Mouse (Mus musculus) myocyte (in vitro differentiated cells): ENCODE measurements around the gene Msx3. TPM values are rescaled to one million over a fixed set of nuclear protein-coding genes. Genes with fewer than 3 reads are reported as not detected.

Experiments
- H3K27me3 ChIP-seq: one replicate; pipeline ENCODE4 v1.6.1; 2011; ENCODE audit not compliant: control insufficient read depth, insufficient read depth, insufficient read length
- H3K36me3 ChIP-seq: one replicate; pipeline ENCODE4 v1.6.1; 2011; ENCODE audit not compliant: control insufficient read depth, insufficient read depth
- H3K4me2 ChIP-seq: one replicate; pipeline ENCODE4 v1.6.1; 2011; ENCODE audit warnings: low read depth, control low read depth
- H3K4me3 ChIP-seq: one replicate; pipeline ENCODE4 v1.5.1; 2011; ENCODE audit warnings: mild to moderate bottlenecking, control low read depth, moderate library complexity
- H3K79me2 ChIP-seq: one replicate; pipeline ENCODE4 v1.6.1; 2011; ENCODE audit not compliant: control insufficient read depth, insufficient read depth
- H3ac ChIP-seq: one replicate; pipeline ENCODE4 v1.6.1; 2011; ENCODE audit not compliant: control insufficient read depth, insufficient read length
- CEBPB ChIP-seq: IDR thresholded peaks from 2 replicates; pipeline ENCODE4 v1.6.1; 2011; ENCODE audit warnings: mild to moderate bottlenecking, moderate library complexity; ENCODE audit not compliant: poor library complexity, insufficient read depth, severe bottlenecking
- E2F4 ChIP-seq: IDR thresholded peaks from one replicate; pipeline ENCODE4 v1.6.1; 2011; ENCODE audit warnings: mild to moderate bottlenecking, control low read depth, moderate library complexity; ENCODE audit not compliant: insufficient read depth
- MAX ChIP-seq: IDR thresholded peaks from one replicate; pipeline ENCODE4 v1.6.1; 2011; ENCODE audit warnings: low read depth, mild to moderate bottlenecking, control low read depth
- MYOD1 ChIP-seq, 3 experiments: IDR thresholded peaks; one replicate each; pipeline ENCODE4 v1.6.1; 2011; ENCODE audit warnings: control low read depth in 2 of 3, low read depth in 2 of 3, mild to moderate bottlenecking in 2 of 3, moderate library complexity in 1 of 3; ENCODE audit not compliant: insufficient read length in 2 of 3, control insufficient read depth in 1 of 3
- MYOG ChIP-seq, 3 experiments: IDR thresholded peaks; one replicate each; pipeline ENCODE4 v1.6.1; 2011; ENCODE audit warnings: control low read depth in 2 of 3, low read depth in 2 of 3, mild to moderate bottlenecking in 2 of 3; ENCODE audit not compliant: insufficient read length in 2 of 3, control insufficient read depth in 1 of 3, insufficient read depth in 1 of 3
- POLR2A ChIP-seq: IDR thresholded peaks from one replicate; pipeline ENCODE4 v1.6.1; 2011; ENCODE audit warnings: low read depth, mild to moderate bottlenecking, control low read depth, moderate library complexity; ENCODE audit not compliant: insufficient read length
- POLR2AphosphoS2 ChIP-seq: IDR thresholded peaks from one replicate; pipeline ENCODE4 v1.6.1; 2011; ENCODE audit warnings: low read depth, control low read depth; ENCODE audit not compliant: insufficient read length
- REST ChIP-seq: IDR thresholded peaks from one replicate; pipeline ENCODE4 v1.6.1; 2011; ENCODE audit warnings: mild to moderate bottlenecking, control low read depth, moderate library complexity; ENCODE audit not compliant: insufficient read depth, insufficient read length
- SRF ChIP-seq: IDR thresholded peaks from one replicate; pipeline ENCODE4 v1.6.1; 2011; ENCODE audit warnings: low read depth; ENCODE audit not compliant: control insufficient read depth, insufficient read length
- TCF12 ChIP-seq: IDR thresholded peaks from one replicate; pipeline ENCODE4 v1.6.1; 2011; ENCODE audit warnings: mild to moderate bottlenecking, control low read depth; ENCODE audit not compliant: poor library complexity, insufficient read depth, severe bottlenecking
- TCF3 ChIP-seq: IDR thresholded peaks from one replicate; pipeline ENCODE4 v1.6.1; 2011; ENCODE audit warnings: low read depth, control low read depth; ENCODE audit not compliant: insufficient read length
- USF1 ChIP-seq: IDR thresholded peaks from one replicate; pipeline ENCODE4 v1.6.1; 2011; ENCODE audit warnings: low read depth, mild to moderate bottlenecking, control low read depth, moderate library complexity
- polyA plus RNA-seq: library from polyadenylated mRNA; unstranded; fragments of >200 nt; fragmentation: generic; extraction: Trizol; gene quantifications from one replicate; pipeline ENCODE4 v1.2.1, GENCODE M21; 2012; ENCODE audit warnings: missing spikeins

Gene Msx3
- 0.05 TPM for polyA plus RNA-seq

- peak within 1 kb of the TSS; percentile 77 for H3K4me2 ChIP-seq
- H3K4me3 ChIP-seq: peak within 1 kb of the TSS; percentile 17
- peaks cover 41% of the 10 kb centered on the region for H3K27me3 ChIP-seq
- H3K36me3 ChIP-seq: no peaks in the 10 kb centered on the region
- TF ChIP-seq MAX: no peak
- H3K79me2 ChIP-seq: no peaks in the 10 kb centered on the region
- H3ac ChIP-seq: no peak within 1 kb of the TSS
Observed at GRCm38 (mm10) chr7:140048361-140049114, at the start of gene Msx3. TSS of gene Msx3 (minus strand) at chr7:140049089.

DNA sequence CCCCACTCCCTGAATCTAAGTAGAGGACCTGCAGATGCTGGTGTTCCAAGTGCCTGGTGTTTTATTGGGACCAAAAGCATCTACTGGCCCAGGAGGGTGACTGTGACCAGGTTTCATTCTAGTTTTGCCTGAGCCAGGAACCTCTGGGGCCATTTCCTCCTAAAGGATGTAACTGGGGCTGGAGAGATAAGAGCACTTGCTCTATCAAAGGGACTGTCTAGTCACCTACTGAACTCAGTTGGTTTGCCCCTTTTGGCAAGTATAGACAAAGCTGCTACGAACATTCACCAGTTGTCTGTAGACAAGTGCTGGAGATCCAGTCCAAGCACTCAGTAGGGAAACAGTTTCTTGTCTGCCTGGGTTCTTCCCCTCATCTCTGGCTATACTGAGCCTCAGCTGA, 49.6 kb upstream of the Msx3 start:
- H3ac ChIP-seq: no peak overlapping the region
- TF ChIP-seq USF1 (no peak), TCF3 (no peak), MAX (no peak), MYOG (IDR thresholded peaks at IDR 0.05; ENCODE audit: control insufficient read depth in 1 of 3, insufficient read depth in 1 of 3, insufficient read length in 2 of 3, low read depth in 2 of 3) (no peak), POLR2AphosphoS2 (no peak), POLR2A (no peak), TCF12 (no peak)
- no peaks in the 10 kb centered on the region for H3K79me2 ChIP-seq

GRCm38 (mm10) chr7:140096055-140096454, 47.2 kb upstream of the Msx3 start:
- Histone ChIP-seq H3K36me3 (no peaks in the 10 kb centered on the region), H3ac (no peak overlapping the region), H3K4me3 (no peak overlapping the region), H3K27me3 (no peaks in the 10 kb centered on the region), H3K79me2 (no peaks in the 10 kb centered on the region), H3K4me2 (no peak overlapping the region)
- TF ChIP-seq USF1: no peak
- no peak for TF ChIP-seq POLR2AphosphoS2
- no peak for TF ChIP-seq CEBPB
- TF ChIP-seq TCF3: no peak
- TF ChIP-seq SRF: no peak
- no peak for TF ChIP-seq TCF12

More for the DNA sequence above, 49.6 kb upstream of the Msx3 start:
- Histone ChIP-seq H3K4me3 (no peak overlapping the region), H3K36me3 (no peaks in the 10 kb centered on the region), H3K27me3 (no peaks in the 10 kb centered on the region), H3K4me2 (no peak overlapping the region)

- no peaks in the 10 kb centered on the region for H3K79me2 ChIP-seq
- H3K4me3 ChIP-seq: no peak overlapping the region
- no peak overlapping the region for H3K4me2 ChIP-seq
- no peaks in the 10 kb centered on the region for H3K36me3 ChIP-seq
- H3ac ChIP-seq: no peak overlapping the region
- no peaks in the 10 kb centered on the region for H3K27me3 ChIP-seq
- TF ChIP-seq TCF12 (no peak), MAX (no peak), MYOG (IDR thresholded peaks at IDR 0.05; ENCODE audit: control insufficient read depth in 1 of 3, insufficient read depth in 1 of 3, insufficient read length in 2 of 3, low read depth in 2 of 3) (no peak), SRF (no peak), USF1 (no peak), CEBPB (no peak), E2F4 (no peak), MYOD1 (IDR thresholded peaks at IDR 0.05; ENCODE audit: control insufficient read depth in 1 of 3, insufficient read length in 2 of 3, low read depth in 2 of 3) (no peak), TCF3 (no peak), POLR2AphosphoS2 (no peak)
Observed at GRCm38 (mm10) chr7:140095556-140095955, 46.7 kb upstream of the Msx3 start.

GRCm38 (mm10) chr7:140094954-140095353, 46.1 kb upstream of the Msx3 start:
- no peaks in the 10 kb centered on the region for H3K36me3 ChIP-seq
- no peak overlapping the region for H3K4me2 ChIP-seq
- H3K79me2 ChIP-seq: no peaks in the 10 kb centered on the region
- H3K27me3 ChIP-seq: no peaks in the 10 kb centered on the region
- no peak for TF ChIP-seq E2F4
- TF ChIP-seq TCF3: no peak
- TF ChIP-seq POLR2AphosphoS2: no peak
- no peak for TF ChIP-seq USF1
- TF ChIP-seq MYOD1 (IDR thresholded peaks at IDR 0.05; ENCODE audit: control insufficient read depth in 1 of 3, insufficient read length in 2 of 3, low read depth in 2 of 3): no peak
- TF ChIP-seq REST: no peak
- TF ChIP-seq MYOG (IDR thresholded peaks at IDR 0.05; ENCODE audit: control insufficient read depth in 1 of 3, insufficient read depth in 1 of 3, insufficient read length in 2 of 3, low read depth in 2 of 3): no peak
- no peak for TF ChIP-seq MAX
- no peak for TF ChIP-seq TCF12
- TF ChIP-seq SRF: no peak
- no peak for TF ChIP-seq CEBPB
- no peak for TF ChIP-seq POLR2A
- H3ac ChIP-seq: no peak overlapping the region
- no peak overlapping the region for H3K4me3 ChIP-seq
